Mouse (Mus musculus) 3134 (cell line): ENCODE measurements around the gene Prpf18.
"Not testable (repeated sequence)": the region's sequence is repeated elsewhere in the genome, so short reads cannot be mapped to it uniquely, and the experiment has no call there.

Experiments used
- DNase-seq: peaks from one replicate; pipeline ENCODE4 v3.0.0-alpha.2; 2011; ENCODE audit warnings: low spot score; ENCODE audit not compliant: insufficient read length; ENCODE audit errors: extremely low read depth

Prpf18 gene

DNA sequence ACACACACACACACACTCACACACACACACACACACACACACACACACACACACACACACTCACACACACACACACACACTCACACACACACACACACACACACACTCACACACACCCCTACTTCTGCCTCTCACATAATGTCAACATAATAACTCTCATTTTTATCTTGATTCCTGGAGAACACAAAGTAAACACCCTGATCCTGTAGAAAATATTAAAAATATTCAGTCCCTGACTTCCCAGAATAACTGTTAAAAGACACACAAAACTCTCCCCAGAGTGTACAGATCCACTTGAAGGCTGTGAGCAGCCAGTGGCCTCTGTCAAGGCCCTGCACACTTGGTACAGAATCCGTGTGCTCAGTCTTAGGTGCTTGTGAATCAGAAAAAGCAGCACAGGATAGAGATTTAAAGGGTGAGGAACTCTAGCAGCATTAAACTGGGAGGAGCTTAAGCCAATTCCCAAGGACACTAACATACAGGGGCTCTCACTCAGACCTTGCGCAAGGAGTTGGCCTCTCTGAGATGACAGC, 36.8 kb downstream of the Prpf18 start:
- no peak for DNase-seq

DNA sequence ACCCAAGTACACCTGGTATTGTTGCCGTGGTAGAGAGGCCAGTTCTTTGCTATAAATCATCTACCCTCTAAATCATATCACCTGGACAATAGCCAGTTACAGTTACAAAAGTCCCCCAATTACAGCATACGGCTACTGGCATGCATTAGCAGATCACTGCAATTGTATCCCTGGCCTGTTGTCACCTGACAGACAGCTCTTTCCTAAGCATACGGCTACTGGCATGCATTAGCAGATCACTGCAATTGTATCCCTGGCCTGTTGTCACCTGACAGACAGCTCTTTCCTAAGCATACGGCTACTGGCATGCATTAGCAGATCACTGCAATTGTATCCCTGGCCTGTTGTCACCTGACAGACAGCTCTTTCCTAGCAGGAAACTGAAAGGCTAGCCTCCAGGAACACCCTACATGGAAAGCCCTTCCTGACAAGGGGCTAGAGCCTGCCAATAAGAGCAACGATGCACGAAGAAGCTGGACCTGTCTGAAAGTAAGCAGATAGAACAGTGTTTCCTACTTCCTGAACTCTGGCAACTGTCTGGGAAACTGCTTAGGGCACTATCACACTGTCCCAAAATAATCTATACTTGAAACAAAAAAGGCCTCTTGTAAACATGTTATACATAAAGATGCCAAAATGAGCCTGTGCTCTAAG, 37.5 kb downstream of the Prpf18 start:
- not testable (repeated sequence) for DNase-seq

DNA sequence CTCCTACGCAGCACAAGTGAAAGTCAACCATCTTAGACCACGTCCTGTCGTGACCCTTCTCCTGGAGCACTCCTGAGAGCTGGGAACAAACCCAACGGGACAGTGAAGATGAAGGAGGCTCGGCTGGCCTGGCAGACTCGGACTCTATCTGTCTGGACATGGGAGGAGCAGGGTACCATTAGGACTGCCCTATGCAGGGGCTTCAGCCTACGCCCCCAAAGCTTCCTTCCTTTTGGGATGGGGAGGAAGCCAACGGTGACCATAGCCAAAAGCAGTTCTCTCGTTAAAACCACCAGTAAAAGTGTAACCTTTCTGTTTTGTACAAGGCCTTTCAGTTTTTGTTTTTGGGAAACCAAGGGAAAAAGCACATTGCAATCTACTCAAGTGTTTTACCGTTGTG, 40.2 kb downstream of the Prpf18 start:
- no peak for DNase-seq

GRCm38 (mm10) chr2:4611295-4611694, 40.6 kb downstream of the Prpf18 start:
- no peak for DNase-seq

- no peak for DNase-seq
Observed at GRCm38 (mm10) chr2:4609433-4609832, 42.5 kb downstream of the Prpf18 start.

GRCm38 (mm10) chr2:4608253-4608652, 43.7 kb downstream of the Prpf18 start:
- DNase-seq, result no peak

DNA sequence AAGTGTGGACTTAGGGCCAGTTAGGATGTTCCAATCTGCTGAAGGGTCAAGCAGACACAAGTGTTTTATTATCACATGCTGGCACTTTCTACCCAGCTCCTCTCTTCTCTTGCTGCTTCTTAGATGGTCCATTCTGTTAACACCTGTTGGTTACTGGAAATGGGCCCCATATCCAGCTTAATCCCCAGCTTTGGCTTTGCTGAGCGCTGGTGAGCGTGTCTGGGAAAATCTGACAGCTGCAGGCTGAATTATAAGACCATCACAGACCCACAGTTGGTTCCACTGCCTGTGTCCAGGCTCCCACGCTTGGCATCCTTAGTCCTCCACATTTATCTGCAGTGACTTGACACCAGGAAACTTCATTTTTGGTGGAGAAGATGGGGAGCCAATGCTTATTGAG, 45.4 kb downstream of the Prpf18 start:
- DNase-seq, result no peak

DNA sequence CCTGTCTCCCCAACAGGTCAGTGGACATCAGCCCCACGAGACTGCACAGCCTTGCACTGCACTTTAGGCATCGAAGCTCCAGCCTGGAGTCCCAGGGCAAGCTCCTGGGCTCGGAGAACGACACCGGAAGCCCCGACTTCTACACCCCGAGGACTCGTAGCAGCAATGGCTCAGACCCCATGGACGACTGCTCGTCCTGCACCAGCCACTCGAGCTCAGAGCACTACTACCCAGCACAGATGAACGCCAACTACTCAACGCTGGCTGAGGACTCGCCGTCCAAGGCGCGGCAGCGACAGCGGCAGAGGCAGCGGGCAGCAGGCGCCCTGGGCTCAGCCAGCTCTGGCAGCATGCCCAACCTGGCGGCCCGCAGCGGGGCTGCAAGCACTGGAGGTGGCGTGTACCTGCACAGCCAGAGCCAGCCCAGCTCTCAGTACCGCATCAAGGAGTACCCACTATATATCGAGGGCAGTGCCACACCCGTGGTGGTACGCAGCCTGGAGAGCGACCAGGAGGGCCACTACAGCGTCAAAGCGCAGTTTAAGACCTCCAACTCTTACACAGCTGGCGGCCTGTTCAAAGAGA, 48.5 kb downstream of the Prpf18 start:
- DNase-seq, result peak; percentile 18

GRCm38 (mm10) chr2:4601034-4601890, 50.7 kb downstream of the Prpf18 start:
- no peak for DNase-seq

- DNase-seq, result no peak
Observed at GRCm38 (mm10) chr2:4596992-4597391, 54.9 kb downstream of the Prpf18 start.

DNA sequence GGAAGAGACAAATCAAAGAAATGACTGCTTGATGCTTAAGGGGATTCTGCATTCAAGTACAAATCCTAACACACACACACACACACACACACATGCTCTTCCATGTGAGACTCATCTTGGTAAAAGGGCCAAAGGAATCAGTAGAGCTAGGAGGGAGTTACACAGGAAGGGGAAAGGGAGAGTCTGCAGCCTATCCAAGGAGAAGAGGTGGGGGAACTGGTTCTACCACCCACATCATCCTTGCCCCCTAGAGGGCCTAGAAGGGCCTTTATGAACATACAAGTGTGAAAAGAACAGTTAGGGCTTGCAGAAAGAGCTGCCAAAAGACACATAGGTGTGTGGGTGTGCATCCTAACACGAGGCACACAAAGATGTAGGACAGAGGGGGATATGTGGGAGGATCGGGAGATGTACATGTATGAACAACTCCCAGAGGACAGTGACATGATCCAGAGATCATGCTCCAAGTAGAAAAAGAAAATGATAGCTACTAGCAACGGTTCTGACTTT, 58.0 kb downstream of the Prpf18 start:
- no peak for DNase-seq

DNA sequence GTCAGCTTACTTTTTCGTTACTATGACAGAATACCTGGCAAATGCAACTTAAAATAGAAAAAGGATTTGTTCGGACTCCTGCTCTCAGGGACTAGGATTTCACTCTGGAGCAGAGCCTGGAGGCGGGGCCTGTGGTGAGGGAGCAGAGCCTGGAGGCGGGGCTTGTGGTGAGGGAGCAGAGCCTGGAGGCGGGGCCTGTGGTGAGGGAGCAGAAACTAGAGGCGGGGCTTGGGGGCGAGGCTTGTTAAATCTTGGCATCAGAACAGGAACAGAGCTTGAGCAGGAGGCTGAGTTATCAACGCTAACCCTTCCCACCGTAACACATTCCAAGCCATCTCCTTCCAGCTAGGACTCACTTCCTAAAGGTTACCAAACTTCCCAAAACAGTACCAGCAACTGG, 58.5 kb downstream of the Prpf18 start:
- peak; percentile 80 for DNase-seq

DNA sequence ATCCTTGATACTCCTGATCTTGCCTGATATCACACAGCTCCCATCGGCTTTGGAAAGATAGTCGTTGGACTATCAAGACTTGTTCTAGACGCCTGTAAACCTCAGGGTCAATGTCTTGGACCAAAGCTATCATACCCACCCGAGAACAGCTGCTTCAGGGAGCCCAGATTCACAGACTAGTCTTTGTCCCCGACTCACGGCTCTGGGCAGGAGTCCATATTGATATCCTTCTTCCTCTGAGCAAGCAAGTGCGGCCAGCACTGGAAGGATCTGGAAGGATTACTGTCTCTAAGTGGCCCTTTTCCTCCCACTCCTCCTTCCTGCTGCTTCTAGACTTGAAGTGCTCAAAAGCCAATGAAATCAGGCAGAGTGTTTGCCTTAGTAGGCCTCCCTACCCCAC, 59.2 kb downstream of the Prpf18 start:
- no peak for DNase-seq

DNA sequence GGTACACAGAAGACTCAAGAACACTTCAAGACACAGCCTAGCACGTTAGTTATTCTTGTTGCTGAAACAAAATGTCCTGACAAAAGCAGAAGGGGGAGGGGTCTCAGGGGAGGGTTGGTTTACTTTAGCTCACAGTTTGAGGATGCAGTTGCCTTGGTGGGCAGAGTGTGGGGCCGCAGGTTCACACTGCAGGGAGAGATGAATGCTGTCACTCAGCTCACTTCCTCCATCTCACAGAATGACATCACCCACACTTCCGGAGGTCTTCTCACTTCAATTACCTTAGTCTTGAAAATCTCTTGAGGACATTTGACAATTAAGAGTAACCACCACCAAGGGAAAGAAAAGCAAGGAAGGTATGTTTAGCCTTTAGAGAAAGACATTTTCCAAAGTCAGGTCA, 60.3 kb downstream of the Prpf18 start:
- no peak for DNase-seq

- DNase-seq, result no peak
Observed at GRCm38 (mm10) chr2:4587685-4588409, 64.1 kb downstream of the Prpf18 start.

GRCm38 (mm10) chr2:4586245-4586644, 65.7 kb downstream of the Prpf18 start:
- no peak for DNase-seq

DNA sequence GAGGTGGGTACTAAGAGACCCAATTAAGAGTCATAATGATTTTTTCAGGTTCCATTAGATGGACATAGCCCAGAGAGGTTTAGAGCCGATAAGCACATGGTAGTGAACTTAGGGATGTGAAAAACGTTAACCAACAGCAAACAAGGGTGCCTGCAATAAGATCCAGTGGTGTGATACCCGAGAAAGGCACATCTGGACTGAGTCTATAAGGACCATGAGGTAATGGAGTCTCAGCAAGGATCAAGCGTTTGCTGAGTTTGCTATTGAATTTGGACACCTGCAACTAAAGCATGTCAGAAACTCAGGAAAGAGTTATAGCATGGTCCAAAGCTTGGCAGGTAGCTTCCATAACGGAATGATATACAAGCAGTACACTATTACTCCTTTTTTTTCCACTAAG, 67.7 kb downstream of the Prpf18 start:
- DNase-seq, result no peak

DNA sequence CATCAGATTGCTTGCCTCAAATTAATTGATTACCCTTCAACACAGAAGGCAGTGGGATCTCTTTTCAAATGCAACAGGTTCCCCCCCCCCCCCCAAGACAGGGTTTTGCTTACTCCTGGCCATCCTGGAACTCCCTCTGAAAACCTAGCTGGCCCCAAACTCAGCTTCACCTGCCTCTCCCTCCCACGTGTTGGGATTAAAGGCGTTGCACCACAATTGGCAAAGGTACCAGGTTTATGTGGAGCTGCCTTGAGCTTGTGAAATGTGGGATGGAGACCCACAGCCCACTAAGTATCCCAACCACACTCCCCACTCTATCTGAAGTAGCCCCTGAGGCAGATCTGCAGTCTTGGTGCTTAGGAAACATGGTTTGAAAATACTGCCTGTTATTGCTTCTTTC, 69.0 kb downstream of the Prpf18 start:
- no peak for DNase-seq

DNA sequence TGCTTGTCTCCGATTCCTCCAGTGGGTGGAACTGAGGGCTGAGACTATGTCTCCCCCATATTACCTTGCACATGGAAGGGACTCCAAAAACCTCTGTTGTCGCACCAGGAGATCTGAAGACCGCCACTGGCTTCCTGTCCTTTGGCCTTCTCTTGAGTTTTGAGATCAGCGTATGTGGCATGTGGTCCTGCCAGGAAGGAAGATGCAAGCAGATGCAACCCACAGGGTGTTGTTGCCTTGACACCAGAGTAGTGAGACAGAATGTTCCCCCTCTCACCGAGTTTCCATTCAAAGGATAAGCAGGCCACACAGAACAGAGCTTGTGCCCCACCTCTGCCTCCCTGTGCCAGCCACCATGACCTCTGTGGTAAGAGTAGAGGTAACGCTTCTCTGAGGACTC, 71.2 kb downstream of the Prpf18 start:
- no peak for DNase-seq

DNA sequence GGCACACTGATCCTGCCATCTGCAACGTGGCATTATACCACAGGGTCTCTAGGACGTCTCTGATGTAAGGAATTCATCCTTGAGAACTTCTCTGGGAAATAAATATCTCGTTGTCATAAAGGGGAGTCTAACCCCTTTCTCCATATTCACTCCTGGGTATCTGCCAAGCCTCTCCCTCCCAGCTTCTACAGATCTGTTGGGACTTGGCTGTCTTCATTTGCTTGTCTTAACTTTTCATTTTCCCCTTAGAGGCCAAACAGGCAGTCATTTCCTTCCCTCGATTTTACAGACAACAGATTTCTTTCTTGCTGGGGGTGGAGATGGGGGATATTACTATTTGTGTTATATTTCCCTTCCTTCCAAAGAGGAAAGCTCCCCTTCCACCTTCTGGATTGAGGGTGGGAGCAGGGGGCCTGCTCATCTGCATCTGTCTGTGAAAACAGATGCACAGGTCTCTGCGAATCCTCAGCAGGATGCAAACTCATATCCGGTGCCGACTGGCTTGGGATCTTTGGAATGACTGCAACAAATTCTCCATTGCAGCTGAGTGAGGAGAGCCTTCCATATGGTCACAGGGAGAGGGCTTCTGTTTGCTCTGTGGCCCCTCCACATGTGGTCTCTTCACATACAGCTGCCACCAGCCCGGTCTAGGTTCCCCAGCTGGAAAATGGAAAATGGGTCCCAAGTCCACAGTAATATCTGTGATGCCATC, 72.4 kb downstream of the Prpf18 start:
- DNase-seq, result no peak
